Mouse (Mus musculus) gastrocnemius, postnatal 4 days (tissue): ENCODE results near the gene Cdc45. TPM values are rescaled to one million over a fixed set of nuclear protein-coding genes. Genes with fewer than 3 reads are reported as not detected.
A peak's percentile ranks its signal among the peaks of the same experiment; 100 is the strongest.

ENCODE experiments used
- DNase-seq, 2 experiments: peaks; one replicate each; pipeline ENCODE4 v3.0.0; 2021 to 2022; ENCODE audit warnings: low spot score in 2 of 2, mixed read lengths in 2 of 2
- total RNA-seq, 2 experiments: library from RNA; stranded (reverse); gene quantifications; 2 replicates each; pipeline ENCODE4 v1.2.3; 2021

Cdc45 gene
- total RNA-seq, 2 experiments from 2014 or later = 9.5 to 10.5 TPM

GRCm38 (mm10) chr16:18795223-18795899 lies 16.4 kb downstream of the Cdc45 start:
- no peak for DNase-seq

- no peak for DNase-seq
These were observed 23.0 kb downstream of the Cdc45 start for GRCm38 (mm10) chr16:18788627-18789406.

- no peak for DNase-seq
These were observed 25.1 kb downstream of the Cdc45 start for GRCm38 (mm10) chr16:18786652-18787051.

- DNase-seq = no peak
These were observed 26.3 kb downstream of the Cdc45 start for GRCm38 (mm10) chr16:18785485-18785884.

GRCm38 (mm10) chr16:18785025-18785424 lies 26.8 kb downstream of the Cdc45 start:
- DNase-seq = no peak

GRCm38 (mm10) chr16:18781810-18782209 lies 30.0 kb downstream of the Cdc45 start:
- DNase-seq = no peak

GRCm38 (mm10) chr16:18778461-18778860 lies 33.3 kb downstream of the Cdc45 start:
- no peak for DNase-seq

GRCm38 (mm10) chr16:18777101-18778080 lies 34.4 kb downstream of the Cdc45 start:
- DNase-seq = no peak

- DNase-seq = peak in 1 of 2 experiments; percentile 22
These were observed 35.2 kb downstream of the Cdc45 start, which contains the start of gene Cldn5 for GRCm38 (mm10) chr16:18776556-18777100. TSS of gene Cldn5 (plus strand) at chr16:18776847.

GRCm38 (mm10) chr16:18775621-18776555 lies 35.9 kb downstream of the Cdc45 start:
- no peak for DNase-seq

- DNase-seq = no peak
These were observed 37.9 kb downstream of the Cdc45 start for GRCm38 (mm10) chr16:18773936-18774335.

GRCm38 (mm10) chr16:18769501-18769900 lies 42.3 kb downstream of the Cdc45 start:
- no peak for DNase-seq

- DNase-seq = no peak
These were observed 45.4 kb downstream of the Cdc45 start for GRCm38 (mm10) chr16:18766390-18766789.

- no peak for DNase-seq
These were observed 48.8 kb downstream of the Cdc45 start for GRCm38 (mm10) chr16:18762960-18763359.

- no peak for DNase-seq
These were observed 50.1 kb downstream of the Cdc45 start for GRCm38 (mm10) chr16:18761734-18762133.

- no peak for DNase-seq
These were observed 59.8 kb downstream of the Cdc45 start for GRCm38 (mm10) chr16:18751885-18752499.

- no peak for DNase-seq
These were observed 60.7 kb downstream of the Cdc45 start for GRCm38 (mm10) chr16:18751101-18751500.

- DNase-seq = no peak
These were observed 65.3 kb downstream of the Cdc45 start for GRCm38 (mm10) chr16:18746268-18747122.
